Mouse (Mus musculus) midbrain, embryonic 11.5 days (tissue): Measurements from ENCODE around the gene Cactin. TPM values are rescaled to one million over a fixed set of nuclear protein-coding genes. Genes with fewer than 3 reads are reported as not detected.

Experiments used
- ATAC-seq: fragments of 200-750 bp; cut with Nextera tagmentation; 2 replicates; pipeline ENCODE4 v1.8.0; 2017; ENCODE audit warnings: moderate TSS enrichment, moderate library complexity; ENCODE audit not compliant: low FRiP score
- DNase-seq: peaks from one replicate; pipeline ENCODE4 v3.0.0; 2015; ENCODE audit warnings: low spot score; ENCODE audit errors: missing footprints
- H3K27ac ChIP-seq: fragments of 300-500 bp; sonication (generic); 2 replicates; pipeline ENCODE4 v1.5.1; 2014; ENCODE audit warnings: low read depth, low read length
- H3K27me3 ChIP-seq: fragments of 300-500 bp; sonication (generic); 2 replicates; pipeline ENCODE4 v1.6.1; 2014; ENCODE audit warnings: mild to moderate bottlenecking, low read length, moderate library complexity, mixed read lengths; ENCODE audit not compliant: control insufficient read depth, insufficient read depth
- H3K36me3 ChIP-seq: fragments of 300-500 bp; sonication (generic); 2 replicates; pipeline ENCODE4 v1.6.1; 2014; ENCODE audit warnings: mild to moderate bottlenecking, low read length, moderate library complexity, mixed read lengths; ENCODE audit not compliant: control insufficient read depth, insufficient read depth
- H3K4me1 ChIP-seq: fragments of 300-500 bp; sonication (generic); 2 replicates; pipeline ENCODE4 v1.6.1; 2014; ENCODE audit warnings: low read length; ENCODE audit not compliant: control insufficient read depth, insufficient read depth
- H3K4me2 ChIP-seq: fragments of 300-500 bp; sonication (generic); 2 replicates; pipeline ENCODE4 v1.6.1; 2014; ENCODE audit warnings: mild to moderate bottlenecking, moderate library complexity
- H3K4me3 ChIP-seq: fragments of 300-500 bp; sonication (generic); 2 replicates; pipeline ENCODE4 v1.5.1; 2014; ENCODE audit warnings: low read depth, low read length
- H3K9ac ChIP-seq: fragments of 300-500 bp; sonication (generic); 2 replicates; pipeline ENCODE4 v1.6.1; 2014; ENCODE audit warnings: low read length
- H3K9me3 ChIP-seq: fragments of 300-500 bp; sonication (generic); 2 replicates; pipeline ENCODE4 v1.6.1; 2016; ENCODE audit warnings: low read length; ENCODE audit not compliant: control insufficient read depth
- WGBS: fragments of 180-500 bp; shearing (Covaris S2); extraction: QIAGEN DNeasy Blood & Tissue Kit; methylation state at CpG from one replicate; pipeline ENCODE4 v1.1.7; 2014; 5-methylcytosine and 5-hydroxymethylcytosine counted together
- polyA plus RNA-seq: library from polyadenylated mRNA; unstranded; fragments of >200 nt; fragmentation: Nextera tagmentation; extraction: Ambion mirVana; gene quantifications from 2 replicates; pipeline ENCODE4 v1.2.1, GENCODE M21; 2014

Cactin gene
- polyA plus RNA-seq, 1 experiment from 2014 or later: 36.8 TPM

GRCm38 (mm10) chr10:81344421-81345161, 23.7 kb downstream of the Cactin start:
- Histone ChIP-seq H3K4me3 (no peak overlapping the region), H3K9ac (no peak overlapping the region), H3K27ac (no peak overlapping the region), H3K36me3 (no peaks in the 10 kb centered on the region), H3K4me1 (peaks cover 27% of the 10 kb centered on the region), H3K9me3 (no peaks in the 10 kb centered on the region), H3K4me2 (no peak overlapping the region), H3K27me3 (peaks cover 42% of the 10 kb centered on the region)
- ATAC-seq: no peak
- peak; percentile 84 for DNase-seq
- 53% methylated on average over 8 of the region's 8 CpGs for WGBS

DNA sequence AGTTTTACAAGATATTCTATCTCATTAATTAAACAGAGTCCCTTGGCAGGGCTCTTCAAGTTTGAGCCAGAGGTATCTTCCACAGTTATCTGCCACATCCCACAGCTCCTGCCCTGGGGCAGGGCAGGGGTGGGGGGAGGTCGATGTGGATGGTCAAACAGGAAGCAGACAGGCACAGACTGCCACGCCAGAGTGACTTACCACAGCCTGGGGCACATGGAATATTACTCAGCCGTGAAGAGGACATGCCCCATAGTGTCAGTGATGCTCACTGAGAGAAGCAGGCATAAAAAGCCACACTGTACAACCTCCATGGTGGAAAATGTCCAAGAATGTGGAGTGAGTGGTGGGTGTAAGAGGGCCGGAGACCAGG, 24.2 kb downstream of the Cactin start:
- DNase-seq (no peak), ATAC-seq (no peak)
- peaks cover 32% of the 10 kb centered on the region for H3K4me1 ChIP-seq
- no peak overlapping the region for H3K4me3 ChIP-seq
- peaks cover 42% of the 10 kb centered on the region for H3K27me3 ChIP-seq
- no peak overlapping the region for H3K4me2 ChIP-seq
- H3K9me3 ChIP-seq: no peaks in the 10 kb centered on the region
- H3K9ac ChIP-seq: no peak overlapping the region
- no peaks in the 10 kb centered on the region for H3K36me3 ChIP-seq
- 80% methylated on average over 4 of the region's 4 CpGs for WGBS
- no peak overlapping the region for H3K27ac ChIP-seq

GRCm38 (mm10) chr10:81346453-81347067, 25.7 kb downstream of the Cactin start:
- Histone ChIP-seq H3K27ac (no peak overlapping the region), H3K36me3 (no peaks in the 10 kb centered on the region), H3K4me2 (peak overlapping the region; percentile 29), H3K9me3 (no peaks in the 10 kb centered on the region), H3K27me3 (peaks cover 38% of the 10 kb centered on the region), H3K9ac (no peak overlapping the region), H3K4me1 (peaks cover 32% of the 10 kb centered on the region), H3K4me3 (no peak overlapping the region)
- 3% methylated on average over 54 of the region's 55 CpGs for WGBS
- DNase-seq (peak; percentile 92), ATAC-seq (no peak)

- no peaks in the 10 kb centered on the region for H3K36me3 ChIP-seq
- peak overlapping the region; percentile 92 for H3K4me2 ChIP-seq
- peaks cover 14% of the 10 kb centered on the region for H3K27me3 ChIP-seq
- ATAC-seq (no peak), DNase-seq (peak; percentile 87)
- peaks cover 25% of the 10 kb centered on the region for H3K4me1 ChIP-seq
- H3K9ac ChIP-seq: peak overlapping the region; percentile 90
- no peak overlapping the region for H3K27ac ChIP-seq
- no peaks in the 10 kb centered on the region for H3K9me3 ChIP-seq
- 3% methylated on average over 12 of the region's 12 CpGs for WGBS
- H3K4me3 ChIP-seq: peak overlapping the region; percentile 92
These were observed 28.2 kb downstream of the Cactin start for GRCm38 (mm10) chr10:81349146-81349545.

DNA sequence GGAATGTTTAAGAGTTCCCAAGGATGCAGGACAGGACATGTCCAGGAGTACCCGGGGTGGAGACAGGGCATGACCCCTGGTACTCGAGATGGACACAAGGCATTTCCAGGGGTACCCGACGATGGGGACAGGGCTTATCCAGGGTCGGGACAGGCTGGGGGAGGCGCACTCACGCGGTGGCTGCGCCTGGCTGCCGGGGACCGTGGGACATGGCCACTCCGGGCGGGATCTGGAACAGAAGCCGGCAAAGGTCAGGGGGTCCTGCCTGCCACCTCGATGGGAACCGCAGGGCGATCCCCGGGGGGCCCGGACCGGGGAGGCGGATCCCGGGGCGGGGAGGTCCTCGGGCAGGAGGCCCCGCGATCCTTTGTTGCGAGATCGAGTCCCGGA, 29.1 kb downstream of the Cactin start:
- Histone ChIP-seq H3K9ac (peak overlapping the region; percentile 90), H3K36me3 (no peaks in the 10 kb centered on the region), H3K4me3 (peak overlapping the region; percentile 92), H3K9me3 (no peaks in the 10 kb centered on the region), H3K27me3 (peaks cover 8% of the 10 kb centered on the region), H3K4me2 (peak overlapping the region; percentile 92), H3K4me1 (peaks cover 25% of the 10 kb centered on the region), H3K27ac (no peak overlapping the region; the same call in 1 of the 2 replicates)
- ATAC-seq (peak; percentile 49), DNase-seq (no peak)
- 2% methylated on average over 29 of the region's 29 CpGs for WGBS

DNA sequence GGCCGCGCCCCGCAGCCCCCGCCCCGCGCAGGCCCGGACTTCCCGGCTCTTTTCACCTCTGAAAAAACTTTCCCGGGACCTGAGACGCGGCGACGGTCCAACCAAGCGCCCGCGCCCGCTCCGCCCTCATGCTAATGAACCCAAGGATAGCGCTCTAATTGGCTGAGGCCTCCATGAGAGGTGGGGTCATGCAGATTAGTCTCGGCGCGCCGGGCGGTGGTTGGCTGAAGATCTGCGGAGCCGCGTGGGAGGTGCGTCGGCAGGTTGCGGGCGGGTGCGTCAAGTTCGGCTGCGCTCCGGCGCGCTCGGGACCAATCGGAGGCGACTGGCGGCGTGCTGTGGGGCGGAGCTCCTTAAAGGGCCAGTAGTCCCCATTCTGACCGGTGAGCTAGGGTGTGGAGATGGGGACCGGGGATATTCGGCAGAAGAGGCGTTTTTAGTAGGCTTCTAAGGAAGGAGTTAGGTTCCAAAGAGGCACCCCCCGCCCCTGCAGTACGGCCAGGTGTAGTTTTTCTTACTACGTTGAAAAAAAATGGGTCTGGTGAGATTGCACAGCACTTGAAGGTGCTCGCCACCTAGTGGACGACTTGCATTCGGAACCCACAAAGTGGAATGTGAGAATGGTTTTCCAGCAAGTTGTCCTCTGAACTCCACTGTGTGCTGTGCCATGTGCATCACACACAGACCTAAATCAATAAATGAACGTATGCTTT, 29.6 kb downstream of the Cactin start, which contains the start of gene Hmg20b:
TSS of gene Hmg20b (minus strand) at position 130 of the 713 bp plus-strand sequence.
- H3K27me3 ChIP-seq: peaks cover 8% of the 10 kb centered on the region
- no peak within 1 kb of the TSS; the same call in 1 of the 2 replicates for H3K27ac ChIP-seq
- ATAC-seq (peak; percentile 95), DNase-seq (peak; percentile 99)
- peak within 1 kb of the TSS; percentile 92 for H3K4me3 ChIP-seq
- H3K36me3 ChIP-seq: no peaks in the 10 kb centered on the region
- peaks cover 25% of the 10 kb centered on the region for H3K4me1 ChIP-seq
- H3K4me2 ChIP-seq: peak within 1 kb of the TSS; percentile 92
- H3K9me3 ChIP-seq: no peaks in the 10 kb centered on the region
- H3K9ac ChIP-seq: peak within 1 kb of the TSS; percentile 90
- under 1% methylated on average over 54 of the region's 54 CpGs for WGBS

GRCm38 (mm10) chr10:81351678-81352291, 30.9 kb downstream of the Cactin start:
- DNase-seq (peak; percentile 79), ATAC-seq (no peak)
- Histone ChIP-seq H3K9me3 (no peaks in the 10 kb centered on the region), H3K4me3 (no peak overlapping the region), H3K27ac (no peak overlapping the region), H3K9ac (no peak overlapping the region), H3K4me2 (no peak overlapping the region), H3K36me3 (no peaks in the 10 kb centered on the region), H3K27me3 (peaks cover 5% of the 10 kb centered on the region; the same call in 1 of the 2 replicates), H3K4me1 (peaks cover 20% of the 10 kb centered on the region)
- WGBS: 27% methylated on average over 9 of the region's 9 CpGs

GRCm38 (mm10) chr10:81354738-81355477, 34.0 kb downstream of the Cactin start:
- no peak for DNase-seq
- H3K36me3 ChIP-seq: no peaks in the 10 kb centered on the region
- H3K4me1 ChIP-seq: peaks cover 20% of the 10 kb centered on the region
- 62% methylated on average over 9 of the region's 9 CpGs for WGBS
- no peak overlapping the region for H3K27ac ChIP-seq
- no peak overlapping the region for H3K4me3 ChIP-seq
- no peak overlapping the region for H3K9ac ChIP-seq
- no peak overlapping the region for H3K4me2 ChIP-seq
- no peak for ATAC-seq
- no peaks in the 10 kb centered on the region for H3K27me3 ChIP-seq
- no peaks in the 10 kb centered on the region for H3K9me3 ChIP-seq
